Mouse (Mus musculus) adrenal gland, postnatal 4 days (tissue): Measurements from ENCODE around the gene Slc5a3. TPM values are rescaled to one million over a fixed set of nuclear protein-coding genes. Genes with fewer than 3 reads are reported as not detected.
A peak's percentile ranks its signal among the peaks of the same experiment; 100 is the strongest.

Experiments
- DNase-seq, 2 experiments: peaks; one replicate each; pipeline ENCODE4 v3.0.0; 2021 to 2022; ENCODE audit warnings: low spot score in 2 of 2, mixed read lengths in 2 of 2
- long read RNA-seq, 2 experiments: library from polyadenylated mRNA; stranded (forward); transcript quantifications; one replicate each; pipeline ENCODE4 v2.0.0; 2021
- total RNA-seq, 2 experiments: library from RNA; stranded (reverse); gene quantifications; 2 replicates each; pipeline ENCODE4 v1.2.3; 2021

Gene Slc5a3
- total RNA-seq = 10 to 100 TPM; 15.7 to 20.8 TPM
- long read RNA-seq, experiment 1, full-length matches to known transcripts = 1 of 2 reads
- long read RNA-seq, experiment 1, partial matches to known transcripts = 0 of 2 reads
- long read RNA-seq, experiment 1, other reads (novel, unspliced or antisense) = 1 of 2 reads
- long read RNA-seq, experiment 2, full-length matches to known transcripts = 3 of 5 reads
- long read RNA-seq, experiment 2, partial matches to known transcripts = 0 of 5 reads
- long read RNA-seq, experiment 2, other reads (novel, unspliced or antisense) = 2 of 5 reads

- peak; percentile 78 to 84 for DNase-seq
Measured at GRCm38 (mm10) chr16:92057852-92058643, at the start of gene Slc5a3, which contains the start of the genes Mrps6 and Gm49711. Gene Slc5a3, plus strand, starts transcription at chr16:92058322. Gene Mrps6, plus strand, starts transcription at chr16:92058270. Gene Gm49711, plus strand, starts transcription at chr16:92058316.

- DNase-seq = no peak
Measured at GRCm38 (mm10) chr16:92009586-92009985, 48.5 kb upstream of the Slc5a3 start.

- no peak for DNase-seq
Measured at GRCm38 (mm10) chr16:92016792-92017191, 41.3 kb upstream of the Slc5a3 start.

GRCm38 (mm10) chr16:92019141-92020118, 38.7 kb upstream of the Slc5a3 start:
- peak in 1 of 2 experiments; percentile 26 for DNase-seq

- no peak for DNase-seq
Measured at GRCm38 (mm10) chr16:92021656-92022400, 36.3 kb upstream of the Slc5a3 start.

- no peak for DNase-seq
Measured at GRCm38 (mm10) chr16:92022494-92023283, 35.4 kb upstream of the Slc5a3 start.

- no peak for DNase-seq
Measured at GRCm38 (mm10) chr16:92033286-92033685, 24.8 kb upstream of the Slc5a3 start.

- DNase-seq = no peak
Measured at GRCm38 (mm10) chr16:92034676-92035075, 23.4 kb upstream of the Slc5a3 start.

GRCm38 (mm10) chr16:92036701-92037100, 21.4 kb upstream of the Slc5a3 start:
- DNase-seq = no peak

- DNase-seq = no peak
Measured at GRCm38 (mm10) chr16:92037891-92038607, 20.1 kb upstream of the Slc5a3 start.

- DNase-seq = no peak
Measured at GRCm38 (mm10) chr16:92039421-92039820, 18.7 kb upstream of the Slc5a3 start.

- DNase-seq = no peak
Measured at GRCm38 (mm10) chr16:92039966-92040365, 18.2 kb upstream of the Slc5a3 start.

GRCm38 (mm10) chr16:92051777-92052310, 6.3 kb upstream of the Slc5a3 start:
- DNase-seq = no peak

GRCm38 (mm10) chr16:92052569-92052968, 5.6 kb upstream of the Slc5a3 start:
- DNase-seq = no peak

GRCm38 (mm10) chr16:92056711-92057110, 1.4 kb upstream of the Slc5a3 start:
- no peak for DNase-seq

- no peak for DNase-seq
Measured at GRCm38 (mm10) chr16:92057456-92057851, 668 bp upstream of the Slc5a3 start.

- peak in 1 of 2 experiments; percentile 10 for DNase-seq
Measured at GRCm38 (mm10) chr16:92058644-92059620, 810 bp downstream of the Slc5a3 start.
